Mouse (Mus musculus) lung, postnatal 0 days (tissue): Measurements from ENCODE around the gene Rras2. TPM values are rescaled to one million over a fixed set of nuclear protein-coding genes. Genes with fewer than 3 reads are reported as not detected.
A peak's percentile ranks its signal among the peaks of the same experiment; 100 is the strongest.

ENCODE experiments used
- ATAC-seq: fragments of 200-750 bp; cut with Nextera tagmentation; 2 replicates; pipeline ENCODE4 v1.8.0; 2017; ENCODE audit warnings: moderate library complexity
- DNase-seq: peaks from one replicate; pipeline ENCODE4 v3.0.0-alpha.2; 2016; ENCODE audit warnings: low spot score
- H3K27ac ChIP-seq: fragments of 300-500 bp; sonication (generic); 2 replicates; pipeline ENCODE4 v1.5.1; 2014; ENCODE audit warnings: antibody characterized with exemption, mild to moderate bottlenecking, low read length, mixed read lengths
- H3K27me3 ChIP-seq: fragments of 300-500 bp; sonication (generic); replicated peaks from 2 replicates; pipeline ENCODE4 v1.6.1; 2014; ENCODE audit warnings: low read length, mixed read lengths; ENCODE audit not compliant: insufficient read depth
- H3K36me3 ChIP-seq: fragments of 300-500 bp; sonication (generic); 2 replicates; pipeline ENCODE4 v1.6.1; 2014; ENCODE audit warnings: low read length, mixed read lengths; ENCODE audit not compliant: insufficient read depth
- H3K4me1 ChIP-seq: fragments of 300-500 bp; sonication (generic); 2 replicates; pipeline ENCODE4 v1.6.1; 2014; ENCODE audit warnings: antibody characterized with exemption, low read depth, low read length, mixed read lengths; ENCODE audit not compliant: insufficient read depth
- H3K4me2 ChIP-seq: fragments of 300-500 bp; sonication (generic); replicated peaks from 2 replicates; pipeline ENCODE4 v1.6.1; 2014; ENCODE audit warnings: low read depth, mild to moderate bottlenecking, low read length, moderate library complexity, mixed read lengths
- H3K4me3 ChIP-seq: fragments of 300-500 bp; sonication (generic); 2 replicates; pipeline ENCODE4 v1.5.1; 2014; ENCODE audit warnings: low read depth, low read length
- H3K9ac ChIP-seq: fragments of 300-500 bp; sonication (generic); replicated peaks from 2 replicates; pipeline ENCODE4 v1.6.1; 2014; ENCODE audit warnings: low read depth, mild to moderate bottlenecking
- H3K9me3 ChIP-seq: fragments of 300-500 bp; sonication (generic); 2 replicates; pipeline ENCODE4 v1.6.1; 2016; ENCODE audit warnings: low read length, mixed read lengths
- CTCF ChIP-seq: IDR thresholded peaks from 2 replicates; pipeline ENCODE4 v1.5.1; 2016; ENCODE audit warnings: antibody characterized with exemption, mild to moderate bottlenecking
- EP300 ChIP-seq: IDR thresholded peaks from 2 replicates; pipeline ENCODE4 v1.6.1; 2016; ENCODE audit warnings: antibody characterized with exemption, mild to moderate bottlenecking, control low read depth
- WGBS: fragments of 180-500 bp; shearing (Covaris S2); extraction: QIAGEN DNeasy Blood & Tissue Kit; methylation state at CpG from one replicate; pipeline ENCODE4 v1.1.7; 2014; 5-methylcytosine and 5-hydroxymethylcytosine counted together
- polyA plus RNA-seq: library from polyadenylated mRNA; unstranded; fragments of >200 nt; fragmentation: Nextera tagmentation; extraction: Ambion mirVana; gene quantifications from 2 replicates; pipeline ENCODE4 v1.2.1, GENCODE M21; 2015

The Rras2 gene
- polyA plus RNA-seq, 1 experiment from 2014 or later, result 83.6 TPM

DNA sequence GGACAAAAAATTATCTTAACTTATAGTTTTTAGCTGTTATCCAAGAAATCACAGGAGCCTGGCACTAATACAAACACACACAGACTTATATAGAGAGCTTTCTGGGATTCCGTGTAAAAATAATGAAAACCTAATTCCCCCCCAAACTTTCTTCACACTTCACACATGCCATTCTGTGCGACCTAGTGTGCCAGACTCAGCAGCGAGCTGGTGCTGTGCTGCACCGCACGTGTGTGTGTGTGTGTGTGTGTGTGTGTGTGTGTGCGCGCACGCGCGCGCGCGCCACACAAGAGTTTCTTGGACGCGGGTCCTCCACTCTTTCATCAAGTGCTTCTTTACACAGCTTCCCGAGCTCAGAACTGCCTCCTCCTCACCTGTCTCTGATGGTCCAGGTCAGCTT, 59.4 kb downstream of the Rras2 start:
- TF ChIP-seq EP300, result no peak
- no peak for TF ChIP-seq CTCF
- no peak overlapping the region for H3K4me3 ChIP-seq
- H3K4me1 ChIP-seq, result no peaks in the 10 kb centered on the region
- H3K27me3 ChIP-seq, result no peaks in the 10 kb centered on the region
- WGBS, result 84% methylated on average over 16 of the region's 16 CpGs
- no peaks in the 10 kb centered on the region for H3K9me3 ChIP-seq
- H3K9ac ChIP-seq, result no peak overlapping the region
- DNase-seq (no peak), ATAC-seq (no peak)
- H3K36me3 ChIP-seq, result 0 out of 2 replicates have a peak, but pooled peaks cover 5% of the 10 kb centered on the region
- no peak overlapping the region for H3K27ac ChIP-seq
- no peak overlapping the region for H3K4me2 ChIP-seq

DNA sequence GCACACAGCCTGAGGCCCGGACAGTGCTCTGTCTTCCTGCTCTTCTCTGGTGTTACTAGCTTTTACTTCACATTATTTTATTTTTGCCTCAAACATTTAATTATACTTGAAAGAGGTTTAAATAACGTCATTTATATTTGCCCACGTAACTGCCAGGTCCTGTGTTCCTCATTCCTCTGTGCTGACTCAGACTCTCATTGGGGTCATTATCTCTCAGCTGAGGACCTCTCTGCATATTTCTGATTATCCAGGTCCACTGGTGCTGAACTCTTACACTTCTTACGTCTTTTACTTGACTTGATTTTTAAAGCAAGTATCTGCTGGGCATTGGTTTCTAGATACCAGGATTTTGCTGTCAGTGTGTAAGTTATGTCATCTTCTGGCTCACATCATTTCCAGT, 63.9 kb downstream of the Rras2 start:
- peak; percentile 83 for ATAC-seq
- no peaks in the 10 kb centered on the region for H3K4me1 ChIP-seq
- H3K4me3 ChIP-seq, result no peak overlapping the region
- 0 out of 2 replicates have a peak, but pooled peaks cover 11% of the 10 kb centered on the region for H3K36me3 ChIP-seq
- no peak overlapping the region for H3K9ac ChIP-seq
- no peak for TF ChIP-seq CTCF
- peak; percentile 96 for TF ChIP-seq EP300
- no peak overlapping the region for H3K27ac ChIP-seq
- peak; percentile 69 for DNase-seq
- H3K4me2 ChIP-seq, result no peak overlapping the region
- no peaks in the 10 kb centered on the region for H3K27me3 ChIP-seq
- no peaks in the 10 kb centered on the region for H3K9me3 ChIP-seq
- 55% methylated on average over 4 of the region's 4 CpGs for WGBS

DNA sequence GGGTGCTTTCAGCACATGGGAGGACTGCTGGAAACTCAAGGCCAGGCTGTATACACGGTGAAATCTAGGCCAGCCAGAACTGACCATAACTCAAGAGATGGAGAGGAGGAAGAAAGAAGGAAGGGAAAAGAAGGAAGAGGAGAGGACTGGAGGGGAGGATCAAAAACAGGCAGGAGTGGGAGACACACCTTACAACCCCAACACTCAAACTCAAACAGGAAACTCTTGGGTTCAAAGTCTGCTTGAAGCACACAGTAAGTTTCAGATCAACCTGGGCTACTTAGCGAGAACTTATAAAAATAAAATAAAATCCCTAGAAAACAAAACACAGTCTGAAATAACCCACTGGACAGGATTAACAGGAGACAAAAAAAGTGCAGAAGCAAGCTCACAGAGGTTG, 71.8 kb downstream of the Rras2 start:
- 62% methylated on average over 2 of the region's 2 CpGs for WGBS
- Histone ChIP-seq H3K4me2 (no peak overlapping the region), H3K9ac (no peak overlapping the region), H3K4me1 (peaks cover 7% of the 10 kb centered on the region; the same call in 1 of the 2 replicates), H3K27me3 (no peaks in the 10 kb centered on the region), H3K27ac (no peak overlapping the region), H3K4me3 (no peak overlapping the region), H3K36me3 (0 out of 2 replicates have a peak, but pooled peaks cover 10% of the 10 kb centered on the region), H3K9me3 (no peaks in the 10 kb centered on the region)
- ATAC-seq, result no peak
- no peak for TF ChIP-seq CTCF
- TF ChIP-seq EP300, result no peak
- DNase-seq, result no peak

DNA sequence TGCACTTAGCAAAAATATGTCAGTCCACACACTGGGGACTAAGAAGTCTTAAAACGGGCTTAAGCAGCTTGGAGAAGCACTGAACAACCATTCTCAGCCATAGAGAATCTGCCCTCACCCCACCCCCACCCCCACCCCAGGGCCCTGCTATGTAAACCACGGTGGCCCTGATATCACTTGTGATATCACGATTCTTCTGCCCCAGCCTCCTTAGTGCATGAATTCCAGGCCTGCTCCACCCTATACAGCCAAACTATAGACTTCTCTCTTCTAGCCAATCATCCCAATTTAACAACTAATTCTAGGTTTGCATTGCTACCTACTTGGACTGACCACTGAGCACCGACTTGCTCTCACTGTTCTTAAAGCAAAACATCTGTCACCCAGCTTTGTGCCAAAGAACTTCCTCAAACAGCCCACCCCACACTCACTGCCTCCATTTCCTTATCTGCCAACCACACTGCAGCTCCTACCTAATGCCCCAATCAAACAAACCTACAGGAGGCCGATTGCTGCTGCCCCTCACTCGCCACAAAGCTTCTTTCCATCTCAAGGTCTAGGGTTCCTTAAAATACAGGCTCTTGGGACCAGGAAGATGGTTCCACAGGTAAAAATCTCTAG, 73.5 kb downstream of the Rras2 start:
- H3K27me3 ChIP-seq, result no peaks in the 10 kb centered on the region
- 0 out of 2 replicates have a peak, but pooled peaks cover 3% of the 10 kb centered on the region for H3K36me3 ChIP-seq
- no peak overlapping the region for H3K9ac ChIP-seq
- H3K4me3 ChIP-seq, result no peak overlapping the region
- no peaks in the 10 kb centered on the region for H3K9me3 ChIP-seq
- DNase-seq (no peak), ATAC-seq (no peak)
- no peak overlapping the region for H3K4me2 ChIP-seq
- H3K27ac ChIP-seq, result no peak overlapping the region
- WGBS, result 33% methylated on average over 6 of the region's 6 CpGs
- H3K4me1 ChIP-seq, result peaks cover 7% of the 10 kb centered on the region; the same call in 1 of the 2 replicates
- TF ChIP-seq EP300, result no peak

DNA sequence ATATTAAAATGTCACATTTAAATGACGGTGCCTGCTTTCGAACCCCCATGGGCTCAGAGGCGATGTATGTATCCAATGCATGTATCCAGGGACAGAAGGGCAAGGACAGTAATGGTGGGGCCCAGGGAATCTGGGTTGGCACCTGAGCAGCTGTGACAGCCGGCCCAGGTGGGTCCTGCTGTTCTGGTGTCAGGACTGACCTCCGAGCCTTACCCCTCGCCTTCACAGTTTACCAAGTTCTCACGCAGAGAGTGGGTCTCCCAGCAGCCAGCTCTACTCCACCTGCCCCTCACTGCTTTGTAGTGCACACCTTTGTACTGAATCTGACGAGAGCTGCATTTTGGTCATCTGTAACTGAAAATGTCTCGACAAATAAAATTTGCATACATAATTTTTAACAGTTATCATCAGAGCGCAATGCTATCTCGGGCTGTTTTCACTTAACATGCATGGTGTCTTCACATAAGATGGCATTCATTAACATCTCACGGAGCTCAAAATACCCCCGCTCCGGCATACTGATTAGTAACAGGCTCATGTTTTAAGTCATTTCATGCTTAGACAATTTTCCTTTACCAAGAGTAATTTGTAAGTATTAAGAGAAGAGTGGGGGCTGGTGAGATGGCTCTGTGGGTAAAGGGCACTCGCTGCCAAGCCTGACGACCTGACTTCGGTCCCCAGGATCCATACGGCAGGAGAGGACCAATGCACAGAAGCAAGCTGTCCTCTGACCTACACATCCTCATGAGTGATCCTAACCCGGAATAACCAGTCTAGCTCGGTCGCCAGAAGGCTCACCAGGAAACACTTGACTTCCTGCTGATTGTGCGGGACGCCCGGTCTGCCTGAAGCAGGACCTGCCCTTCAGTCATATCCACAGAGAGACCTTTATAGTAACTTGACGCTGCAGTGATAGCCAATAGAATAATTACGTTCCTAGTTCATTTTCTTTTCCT, 74.3 kb downstream of the Rras2 start:
- H3K36me3 ChIP-seq, result 0 out of 2 replicates have a peak, but pooled peaks cover 3% of the 10 kb centered on the region

DNA sequence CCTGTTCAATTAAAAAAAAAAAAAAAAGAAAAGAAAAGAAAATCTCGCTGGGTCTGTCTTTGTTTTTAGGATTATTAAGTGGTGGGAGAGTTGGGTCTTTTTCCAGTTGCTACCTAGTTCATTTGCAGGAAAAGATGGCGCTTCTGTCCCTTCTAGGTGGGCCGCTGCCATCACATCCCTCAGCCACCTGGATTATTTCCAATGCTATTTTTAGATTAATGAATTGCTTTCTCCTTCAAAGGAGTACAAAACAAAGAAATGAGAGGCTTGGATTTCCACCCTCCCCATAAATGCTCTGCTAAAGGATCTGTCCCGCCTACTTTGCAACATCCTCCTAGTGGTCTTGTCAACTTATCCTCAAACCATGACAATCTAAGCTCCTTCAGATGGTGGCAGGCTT, 76.2 kb downstream of the Rras2 start:
- no peaks in the 10 kb centered on the region for H3K36me3 ChIP-seq

More for the DNA sequence above, 74.3 kb downstream of the Rras2 start:
- H3K27ac ChIP-seq, result no peak overlapping the region
- DNase-seq (peak; percentile 56), ATAC-seq (peak; percentile 66; the same call in 1 of the 2 replicates)
- no peak overlapping the region for H3K4me3 ChIP-seq
- no peak for TF ChIP-seq EP300
- TF ChIP-seq CTCF, result no peak
- no peak overlapping the region for H3K9ac ChIP-seq
- no peaks in the 10 kb centered on the region for H3K27me3 ChIP-seq
- no peak overlapping the region for H3K4me2 ChIP-seq
- no peaks in the 10 kb centered on the region for H3K9me3 ChIP-seq
- peaks cover 7% of the 10 kb centered on the region; the same call in 1 of the 2 replicates for H3K4me1 ChIP-seq
- 64% methylated on average over 26 of the region's 26 CpGs for WGBS

More for the DNA sequence above, 76.2 kb downstream of the Rras2 start:
- H3K4me2 ChIP-seq, result no peak overlapping the region
- 87% methylated on average over 4 of the region's 4 CpGs for WGBS
- ATAC-seq, result no peak
- no peak for DNase-seq
- no peaks in the 10 kb centered on the region for H3K27me3 ChIP-seq
- no peaks in the 10 kb centered on the region for H3K9me3 ChIP-seq
- H3K4me1 ChIP-seq, result peaks cover 7% of the 10 kb centered on the region; the same call in 1 of the 2 replicates
- H3K4me3 ChIP-seq, result no peak overlapping the region
- H3K27ac ChIP-seq, result no peak overlapping the region
- TF ChIP-seq EP300 (no peak), CTCF (no peak)
- no peak overlapping the region for H3K9ac ChIP-seq
